Mouse (Mus musculus): Measurements from ENCODE around the gene Ppp1r13b. TPM values are rescaled to one million over a fixed set of nuclear protein-coding genes. Genes with fewer than 3 reads are reported as not detected.

The Ppp1r13b gene
- total and polyA plus RNA-seq, 3 experiments = 19.7 to 41.7 (median 28.1) TPM

GRCm38 (mm10) chr12:111791474-111792104 is 116.3 kb downstream of the Ppp1r13b start:
- no peaks in the 10 kb centered on the region for H3K27me3 ChIP-seq (ENCODE audit: insufficient read depth, low read length)
- DNase-seq (ENCODE audit: low spot score) (no peak), ATAC-seq (ENCODE audit: extremely low read depth, insufficient number of reproducible peaks, low FRiP score, poor library complexity, severe bottlenecking) (no peak)
- H3K4me3 ChIP-seq (ENCODE audit: low read depth, low read length) = no peak overlapping the region
- H3K9me3 ChIP-seq (replicated peaks) = no peaks in the 10 kb centered on the region
- H3K4me1 ChIP-seq (ENCODE audit: insufficient read depth, low read depth, low read length) = peaks cover 19% of the 10 kb centered on the region
- peaks cover 100% of the 10 kb centered on the region for H3K36me3 ChIP-seq (replicated peaks)
- TF ChIP-seq GATA2 (IDR thresholded peaks at IDR 0.05; ENCODE audit: borderline replicate concordance, low read depth, low read length) = no peak

- ATAC-seq (ENCODE audit: extremely low read depth, insufficient number of reproducible peaks, low FRiP score, poor library complexity, severe bottlenecking) = no peak
- DNase-seq (ENCODE audit: low spot score) = no peak
- Histone ChIP-seq H3K36me3 (replicated peaks) (peaks cover 100% of the 10 kb centered on the region), H3K4me3 (ENCODE audit: low read depth, low read length) (no peak overlapping the region), H3K4me1 (ENCODE audit: insufficient read depth, low read depth, low read length) (peaks cover 25% of the 10 kb centered on the region), H3K27me3 (ENCODE audit: insufficient read depth, low read length) (no peaks in the 10 kb centered on the region), H3K9me3 (replicated peaks) (no peaks in the 10 kb centered on the region)
- TF ChIP-seq GATA2 (IDR thresholded peaks at IDR 0.05; ENCODE audit: borderline replicate concordance, low read depth, low read length) (no peak), GATA1 (IDR thresholded peaks at IDR 0.05; ENCODE audit: borderline replicate concordance, low read length) (no peak), CTCF (IDR thresholded peaks at IDR 0.05; ENCODE audit: low read depth, low read length) (no peak), TAL1 (conservative IDR thresholded peaks at IDR 0.05; ENCODE audit: low read depth, low read length) (no peak), POLR2AphosphoS5 (IDR thresholded peaks at IDR 0.05; ENCODE audit: insufficient replicate concordance, low read depth, low read length) (no peak)
Measured at GRCm38 (mm10) chr12:111790631-111791030, 117.3 kb downstream of the Ppp1r13b start.

- no peak for DNase-seq (ENCODE audit: low spot score)
- TF ChIP-seq TAL1 (conservative IDR thresholded peaks at IDR 0.05; ENCODE audit: low read depth, low read length) (no peak), GATA2 (IDR thresholded peaks at IDR 0.05; ENCODE audit: borderline replicate concordance, low read depth, low read length) (no peak), POLR2AphosphoS5 (IDR thresholded peaks at IDR 0.05; ENCODE audit: insufficient replicate concordance, low read depth, low read length) (no peak), GATA1 (IDR thresholded peaks at IDR 0.05; ENCODE audit: borderline replicate concordance, low read length) (no peak), CTCF (IDR thresholded peaks at IDR 0.05; ENCODE audit: low read depth, low read length) (no peak)
- no peak for ATAC-seq (ENCODE audit: extremely low read depth, insufficient number of reproducible peaks, low FRiP score, poor library complexity, severe bottlenecking)
- H3K4me1 ChIP-seq (ENCODE audit: insufficient read depth, low read depth, low read length) = peaks cover 28% of the 10 kb centered on the region
- no peak overlapping the region for H3K4me3 ChIP-seq (ENCODE audit: low read depth, low read length)
- no peaks in the 10 kb centered on the region for H3K27me3 ChIP-seq (ENCODE audit: insufficient read depth, low read length)
- no peaks in the 10 kb centered on the region for H3K9me3 ChIP-seq (replicated peaks)
- peaks cover 100% of the 10 kb centered on the region for H3K36me3 ChIP-seq (replicated peaks)
Measured at GRCm38 (mm10) chr12:111790090-111790489, 117.8 kb downstream of the Ppp1r13b start.

GRCm38 (mm10) chr12:111787015-111787414 is 120.9 kb downstream of the Ppp1r13b start:
- peak; percentile 67 for ATAC-seq (ENCODE audit: extremely low read depth, insufficient number of reproducible peaks, low FRiP score, poor library complexity, severe bottlenecking)
- no peak for DNase-seq (ENCODE audit: low spot score)
- Histone ChIP-seq H3K9me3 (replicated peaks) (no peaks in the 10 kb centered on the region), H3K4me1 (ENCODE audit: insufficient read depth, low read depth, low read length) (peaks cover 26% of the 10 kb centered on the region), H3K36me3 (replicated peaks) (peaks cover 97% of the 10 kb centered on the region), H3K4me3 (ENCODE audit: low read depth, low read length) (no peak overlapping the region), H3K27me3 (ENCODE audit: insufficient read depth, low read length) (no peaks in the 10 kb centered on the region)
- no peak for TF ChIP-seq CTCF (IDR thresholded peaks at IDR 0.05; ENCODE audit: low read depth, low read length)

- DNase-seq (ENCODE audit: low spot score) (no peak), ATAC-seq (ENCODE audit: extremely low read depth, insufficient number of reproducible peaks, low FRiP score, poor library complexity, severe bottlenecking) (no peak)
- Histone ChIP-seq H3K9me3 (replicated peaks) (no peaks in the 10 kb centered on the region), H3K4me3 (ENCODE audit: low read depth, low read length) (no peak overlapping the region), H3K4me1 (ENCODE audit: insufficient read depth, low read depth, low read length) (peaks cover 26% of the 10 kb centered on the region), H3K36me3 (replicated peaks) (peaks cover 97% of the 10 kb centered on the region), H3K27me3 (ENCODE audit: insufficient read depth, low read length) (no peaks in the 10 kb centered on the region)
- TF ChIP-seq TAL1 (conservative IDR thresholded peaks at IDR 0.05; ENCODE audit: low read depth, low read length) = no peak
- no peak for TF ChIP-seq GATA1 (IDR thresholded peaks at IDR 0.05; ENCODE audit: borderline replicate concordance, low read length)
- no peak for TF ChIP-seq GATA2 (IDR thresholded peaks at IDR 0.05; ENCODE audit: borderline replicate concordance, low read depth, low read length)
- TF ChIP-seq POLR2AphosphoS5 (IDR thresholded peaks at IDR 0.05; ENCODE audit: insufficient replicate concordance, low read depth, low read length) = no peak
- TF ChIP-seq CTCF (IDR thresholded peaks at IDR 0.05; ENCODE audit: low read depth, low read length) = no peak
Measured at GRCm38 (mm10) chr12:111785174-111785573, 122.7 kb downstream of the Ppp1r13b start.

- no peak for ATAC-seq (ENCODE audit: extremely low read depth, insufficient number of reproducible peaks, low FRiP score, poor library complexity, severe bottlenecking)
- H3K36me3 ChIP-seq (replicated peaks) = peaks cover 96% of the 10 kb centered on the region
Measured at GRCm38 (mm10) chr12:111779544-111779943, 128.4 kb downstream of the Ppp1r13b start.

More at GRCm38 (mm10) chr12:111779544-111779943, 128.4 kb downstream of the Ppp1r13b start:
- no peaks in the 10 kb centered on the region for H3K27me3 ChIP-seq (ENCODE audit: insufficient read depth, low read length)
- H3K4me3 ChIP-seq (ENCODE audit: low read depth, low read length) = no peak overlapping the region
- DNase-seq (ENCODE audit: low spot score) = no peak
- peaks cover 2% of the 10 kb centered on the region; the same call in 1 of the 2 replicates for H3K9me3 ChIP-seq (replicated peaks)
- peaks cover 2% of the 10 kb centered on the region; the same call in 1 of the 2 replicates for H3K4me1 ChIP-seq (ENCODE audit: insufficient read depth, low read depth, low read length)
- TF ChIP-seq POLR2AphosphoS5 (IDR thresholded peaks at IDR 0.05; ENCODE audit: insufficient replicate concordance, low read depth, low read length) (no peak), TAL1 (conservative IDR thresholded peaks at IDR 0.05; ENCODE audit: low read depth, low read length) (no peak), CTCF (IDR thresholded peaks at IDR 0.05; ENCODE audit: low read depth, low read length) (peak; percentile 24; the same call in 1 of the 2 replicates)

Other genes starting within 250 kb of the Ppp1r13b start
- 0.83 TPM in 1 of 2 replicates, not detected in the other for gene Ckb, start 235.8 kb downstream of the Ppp1r13b start, total RNA-seq (2014; fragmentation: Nextera tagmentation)
- 0.11 TPM in 1 of 2 replicates, not detected in the other for gene Ckb, start 235.8 kb downstream of the Ppp1r13b start, total RNA-seq (2017)
- gene Ckb, start 235.8 kb downstream of the Ppp1r13b start, polyA plus RNA-seq (2012) = not detected in 2 replicates
- gene Trmt61a, start 230.0 kb downstream of the Ppp1r13b start, total RNA-seq (2014; fragmentation: Nextera tagmentation) = 11.1 and 13.3 TPM in 2 replicates
- gene Trmt61a, start 230.0 kb downstream of the Ppp1r13b start, total RNA-seq (2017) = 9.3 and 10.0 TPM in 2 replicates
- gene Trmt61a, start 230.0 kb downstream of the Ppp1r13b start, polyA plus RNA-seq (2012) = 32.5 and 39.8 TPM in 2 replicates
- 32.4 and 37.4 TPM in 2 replicates for gene Bag5, start 194.9 kb downstream of the Ppp1r13b start, total RNA-seq (2014; fragmentation: Nextera tagmentation)
- 48.5 and 52.8 TPM in 2 replicates for gene Bag5, start 194.9 kb downstream of the Ppp1r13b start, total RNA-seq (2017)
- gene Bag5, start 194.9 kb downstream of the Ppp1r13b start, polyA plus RNA-seq (2012) = 18.2 and 20.3 TPM in 2 replicates
- 109 and 121 TPM in 2 replicates for gene Apopt1, start 194.8 kb downstream of the Ppp1r13b start, total RNA-seq (2014; fragmentation: Nextera tagmentation)
- gene Apopt1, start 194.8 kb downstream of the Ppp1r13b start, total RNA-seq (2017) = 68.7 and 71.4 TPM in 2 replicates
- gene Apopt1, start 194.8 kb downstream of the Ppp1r13b start, polyA plus RNA-seq (2012) = 315 and 317 TPM in 2 replicates
- gene Klc1, start 149.3 kb downstream of the Ppp1r13b start, total RNA-seq (2014; fragmentation: Nextera tagmentation) = 53.9 and 57.2 TPM in 2 replicates
- gene Klc1, start 149.3 kb downstream of the Ppp1r13b start, total RNA-seq (2017) = 68.2 and 70.6 TPM in 2 replicates
- 65.0 and 68.9 TPM in 2 replicates for gene Klc1, start 149.3 kb downstream of the Ppp1r13b start, polyA plus RNA-seq (2012)
- gene Xrcc3, start 94.2 kb downstream of the Ppp1r13b start, total RNA-seq (2014; fragmentation: Nextera tagmentation) = 18.3 and 26.0 TPM in 2 replicates
- 10.8 and 16.1 TPM in 2 replicates for gene Xrcc3, start 94.2 kb downstream of the Ppp1r13b start, total RNA-seq (2017)
- gene Xrcc3, start 94.2 kb downstream of the Ppp1r13b start, polyA plus RNA-seq (2012) = 13.5 and 21.7 TPM in 2 replicates
- gene Zfyve21, start 93.9 kb downstream of the Ppp1r13b start, total RNA-seq (2014; fragmentation: Nextera tagmentation) = 13.8 and 21.1 TPM in 2 replicates
- gene Zfyve21, start 93.9 kb downstream of the Ppp1r13b start, total RNA-seq (2017) = 32.5 and 33.9 TPM in 2 replicates
- 13.9 and 14.8 TPM in 2 replicates for gene Zfyve21, start 93.9 kb downstream of the Ppp1r13b start, polyA plus RNA-seq (2012)
- gene Atp5mpl, start 58.9 kb upstream of the Ppp1r13b start, total RNA-seq (2014; fragmentation: Nextera tagmentation) = 56.4 and 70.0 TPM in 2 replicates
- 1,497 and 1,593 TPM in 2 replicates for gene Atp5mpl, start 58.9 kb upstream of the Ppp1r13b start, total RNA-seq (2017)
- 14.9 and 17.7 TPM in 2 replicates for gene Atp5mpl, start 58.9 kb upstream of the Ppp1r13b start, polyA plus RNA-seq (2012)
- gene Tdrd9, start 63.4 kb upstream of the Ppp1r13b start, total RNA-seq (2014; fragmentation: Nextera tagmentation) = not detected in 2 replicates
- 0.12 and 0.76 TPM in 2 replicates for gene Tdrd9, start 63.4 kb upstream of the Ppp1r13b start, total RNA-seq (2017)
- gene Tdrd9, start 63.4 kb upstream of the Ppp1r13b start, polyA plus RNA-seq (2012) = not detected in 2 replicates
- not detected in 2 replicates for gene Rd3l, start 73.2 kb upstream of the Ppp1r13b start, total RNA-seq (2014; fragmentation: Nextera tagmentation)
- gene Rd3l, start 73.2 kb upstream of the Ppp1r13b start, total RNA-seq (2017) = 0.12 and 0.16 TPM in 2 replicates
- not detected in 2 replicates for gene Rd3l, start 73.2 kb upstream of the Ppp1r13b start, polyA plus RNA-seq (2012)
- not detected in 2 replicates for gene Aspg, start 198.6 kb upstream of the Ppp1r13b start, total RNA-seq (2014; fragmentation: Nextera tagmentation)
- 0.33 TPM in 1 of 2 replicates, not detected in the other for gene Aspg, start 198.6 kb upstream of the Ppp1r13b start, total RNA-seq (2017)
- gene Aspg, start 198.6 kb upstream of the Ppp1r13b start, polyA plus RNA-seq (2012) = not detected in 2 replicates
- not detected in 2 replicates for gene Kif26a, start 238.1 kb upstream of the Ppp1r13b start, total RNA-seq (2014; fragmentation: Nextera tagmentation)
- gene Kif26a, start 238.1 kb upstream of the Ppp1r13b start, total RNA-seq (2017) = 0.06 TPM in 1 of 2 replicates, not detected in the other
- not detected in 2 replicates for gene Kif26a, start 238.1 kb upstream of the Ppp1r13b start, polyA plus RNA-seq (2012)